Mouse (Mus musculus) Patski (cell line): Measurements from ENCODE around the gene Rasl11b. TPM values are rescaled to one million over a fixed set of nuclear protein-coding genes. Genes with fewer than 3 reads are reported as not detected.

Experiments
- ATAC-seq: fragments of 100-300 bp; one replicate; pipeline ENCODE4 v1.8.0; 2021
- CTCF ChIA-PET: fragments of 350-600 bp; sonication (Branson Sonifier 250); formaldehyde crosslinking; loops from one replicate; lab custom pipeline; 2022; ENCODE audit warnings: inconsistent platforms; lab: Charles Lee
- POLR2A ChIA-PET: fragments of 350-600 bp; sonication (Branson Sonifier 250); formaldehyde crosslinking; loops from one replicate; lab custom pipeline; 2022; ENCODE audit warnings: antibody characterized with exemption, inconsistent platforms; lab: Charles Lee
- DNase-seq: peaks from one replicate; pipeline ENCODE4 v3.0.0-alpha.2; 2011; ENCODE audit warnings: low read depth, low spot score
- H3K27me3 ChIP-seq: fragments of 371-371 bp; one replicate; pipeline ENCODE4 v1.5.1; 2021
- CTCF ChIP-seq: fragments of 100-300 bp; IDR thresholded peaks from one replicate; pipeline ENCODE4 v1.5.1; 2021
- in situ Hi-C: fragments of 300-500 bp; cut with MboI; formaldehyde crosslinking; loops from 3 replicates; pipeline ENCODE4 v1.11.1; 2018; ENCODE audit warnings: low pct_unique_long_range_greater_than_20kb, mixed read lengths
- polyA plus RNA-seq: library from polyadenylated mRNA; unstranded; gene quantifications from one replicate; pipeline ENCODE4 v1.2.3, GENCODE M21; 2021

Gene Rasl11b
- polyA plus RNA-seq, 1 experiment from 2014 or later: 8.0 TPM

- no peaks in the 10 kb centered on the region for H3K27me3 ChIP-seq
- ChIA-PET CTCF (no interaction called here), POLR2A (interaction anchor here (0.6 kb wide), 1 partner anchor 9 kb away, joined by 7 read pairs; no protein-coding TSS in a partner anchor)
- in situ Hi-C loops: no loop called here
- DNase-seq: no peak
- no peak for ATAC-seq
- TF ChIP-seq CTCF: no peak
Measured at GRCm38 (mm10) chr5:74208438-74208837, 13.4 kb downstream of the Rasl11b start.

- in situ Hi-C loops: no loop called here
- TF ChIP-seq CTCF: no peak
- DNase-seq (no peak), ATAC-seq (no peak)
- POLR2A ChIA-PET: no interaction called here
- H3K27me3 ChIP-seq: no peaks in the 10 kb centered on the region
- CTCF ChIA-PET: interaction anchor here (1.2 to 1.4 kb wide), 2 partner anchors 10 to 86 kb away, joined by 3 to 4 read pairs; no protein-coding TSS in a partner anchor
Measured at GRCm38 (mm10) chr5:74209640-74210039, 14.6 kb downstream of the Rasl11b start.

GRCm38 (mm10) chr5:74211346-74211745 is 16.3 kb downstream of the Rasl11b start:
- H3K27me3 ChIP-seq: no peaks in the 10 kb centered on the region
- DNase-seq (no peak), ATAC-seq (no peak)
- TF ChIP-seq CTCF: no peak
- CTCF ChIA-PET: interaction anchor here (1.0 to 1.2 kb wide), 2 partner anchors 10 to 58 kb away, joined by 3 read pairs; no protein-coding TSS in a partner anchor
- in situ Hi-C loops: no loop called here
- POLR2A ChIA-PET: interaction anchor here (0.5 kb wide), 1 partner anchor 74 kb away, joined by 3 read pairs; no protein-coding TSS in a partner anchor

- in situ Hi-C loops: no loop called here
- no peak for TF ChIP-seq CTCF
- ATAC-seq: peak; percentile 18
- H3K27me3 ChIP-seq: no peaks in the 10 kb centered on the region
- ChIA-PET POLR2A (no interaction called here), CTCF (no interaction called here)
- DNase-seq: no peak
Measured at GRCm38 (mm10) chr5:74214501-74215110, 19.5 kb downstream of the Rasl11b start.

GRCm38 (mm10) chr5:74215125-74215524 is 20.0 kb downstream of the Rasl11b start:
- TF ChIP-seq CTCF: no peak
- ATAC-seq (peak; percentile 45), DNase-seq (peak; percentile 33)
- in situ Hi-C loops: no loop called here
- no peaks in the 10 kb centered on the region for H3K27me3 ChIP-seq
- ChIA-PET POLR2A (no interaction called here), CTCF (no interaction called here)

GRCm38 (mm10) chr5:74218524-74218923 is 23.4 kb downstream of the Rasl11b start:
- H3K27me3 ChIP-seq: no peaks in the 10 kb centered on the region
- no peak for TF ChIP-seq CTCF
- POLR2A ChIA-PET: no interaction called here
- in situ Hi-C loops: no loop called here
- CTCF ChIA-PET: interaction anchor here (1.3 to 2.0 kb wide), 3 partner anchors 9 to 59 kb away, joined by 3 to 4 read pairs (median 3); no protein-coding TSS in a partner anchor
- DNase-seq: no peak
- no peak for ATAC-seq

GRCm38 (mm10) chr5:74222626-74223025 is 27.5 kb downstream of the Rasl11b start:
- CTCF ChIA-PET: interaction anchor here (0.9 to 1.3 kb wide), 2 partner anchors 10 to 17 kb away, joined by 3 read pairs; no protein-coding TSS in a partner anchor
- H3K27me3 ChIP-seq: no peaks in the 10 kb centered on the region
- POLR2A ChIA-PET: no interaction called here
- no peak for DNase-seq
- no peak for ATAC-seq
- in situ Hi-C loops: no loop called here
- TF ChIP-seq CTCF: no peak

- ATAC-seq: no peak
Measured at GRCm38 (mm10) chr5:74224480-74224879, 29.4 kb downstream of the Rasl11b start.

GRCm38 (mm10) chr5:74226183-74226582 is 31.1 kb downstream of the Rasl11b start:
- ChIA-PET CTCF (interaction anchor here (0.6 to 1.1 kb wide), 4 partner anchors 17 to 29 kb away, joined by 3 to 4 read pairs (median 3); no protein-coding TSS in a partner anchor), POLR2A (no interaction called here)
- no peaks in the 10 kb centered on the region for H3K27me3 ChIP-seq
- TF ChIP-seq CTCF: no peak
- in situ Hi-C loops: no loop called here
- DNase-seq (no peak), ATAC-seq (no peak)

More at GRCm38 (mm10) chr5:74224480-74224879, 29.4 kb downstream of the Rasl11b start:
- POLR2A ChIA-PET: no interaction called here
- no peak for DNase-seq
- in situ Hi-C loops: no loop called here
- H3K27me3 ChIP-seq: no peaks in the 10 kb centered on the region
- CTCF ChIA-PET: no interaction called here
- TF ChIP-seq CTCF: no peak

GRCm38 (mm10) chr5:74227352-74227751 is 32.3 kb downstream of the Rasl11b start:
- ChIA-PET CTCF (no interaction called here), POLR2A (no interaction called here)
- ATAC-seq: no peak
- TF ChIP-seq CTCF: no peak
- H3K27me3 ChIP-seq: no peaks in the 10 kb centered on the region
- DNase-seq: no peak
- in situ Hi-C loops: no loop called here

GRCm38 (mm10) chr5:74228938-74229337 is 33.9 kb downstream of the Rasl11b start:
- ChIA-PET CTCF (interaction anchor here (1.2 kb wide), 1 partner anchor 11 kb away, joined by 3 read pairs; no protein-coding TSS in a partner anchor), POLR2A (no interaction called here)
- no peaks in the 10 kb centered on the region for H3K27me3 ChIP-seq
- in situ Hi-C loops: no loop called here
- TF ChIP-seq CTCF: no peak
- ATAC-seq (no peak), DNase-seq (no peak)
